Mouse (Mus musculus) adrenal gland, postnatal 36 days (tissue): ENCODE results near the gene Enthd1. TPM values are rescaled to one million over a fixed set of nuclear protein-coding genes. Genes with fewer than 3 reads are reported as not detected.
A peak's percentile ranks its signal among the peaks of the same experiment; 100 is the strongest.

ENCODE experiments used
- DNase-seq, 2 experiments: peaks; one replicate each; pipeline ENCODE4 v3.0.0; 2021; ENCODE audit warnings: mixed read lengths in 1 of 2
- total RNA-seq, 2 experiments: library from RNA; stranded (reverse); gene quantifications; 2 replicates each; pipeline ENCODE4 v1.2.3; 2021

Gene Enthd1
- total RNA-seq, 2 experiments from 2014 or later: not detected

- no peak for DNase-seq
Observed at GRCm38 (mm10) chr15:80574211-80575040, 9.5 kb upstream of the Enthd1 start.

- DNase-seq: no peak
Observed at GRCm38 (mm10) chr15:80572811-80573520, 8.0 kb upstream of the Enthd1 start.

- peak in 1 of 2 experiments; percentile 15 for DNase-seq
Observed at GRCm38 (mm10) chr15:80572291-80572690, 7.3 kb upstream of the Enthd1 start, which contains the start of gene Grap2. Grap2 (plus strand) TSS chr15:80572594.

GRCm38 (mm10) chr15:80571611-80572010, 6.7 kb upstream of the Enthd1 start:
- DNase-seq: no peak

- no peak for DNase-seq
Observed at GRCm38 (mm10) chr15:80570226-80570625, 5.3 kb upstream of the Enthd1 start.

GRCm38 (mm10) chr15:80569205-80569604, 4.2 kb upstream of the Enthd1 start:
- DNase-seq: no peak

- no peak for DNase-seq
Observed at GRCm38 (mm10) chr15:80567731-80568130, 2.8 kb upstream of the Enthd1 start.

GRCm38 (mm10) chr15:80567139-80567538, 2.2 kb upstream of the Enthd1 start:
- DNase-seq: no peak

- DNase-seq: no peak
Observed at GRCm38 (mm10) chr15:80566696-80567095, 1.7 kb upstream of the Enthd1 start.

GRCm38 (mm10) chr15:80563634-80564208, 1.2 kb downstream of the Enthd1 start:
- DNase-seq: no peak

GRCm38 (mm10) chr15:80562446-80562845, 2.5 kb downstream of the Enthd1 start:
- no peak for DNase-seq

- peak; percentile 54 to 55 for DNase-seq
Observed at GRCm38 (mm10) chr15:80560646-80561580, 4.0 kb downstream of the Enthd1 start.

GRCm38 (mm10) chr15:80559978-80560377, 5.0 kb downstream of the Enthd1 start:
- no peak for DNase-seq

- DNase-seq: no peak
Observed at GRCm38 (mm10) chr15:80559534-80559933, 5.4 kb downstream of the Enthd1 start.

GRCm38 (mm10) chr15:80557745-80558144, 7.2 kb downstream of the Enthd1 start:
- no peak for DNase-seq

GRCm38 (mm10) chr15:80556021-80556420, 8.9 kb downstream of the Enthd1 start:
- DNase-seq: no peak

GRCm38 (mm10) chr15:80554860-80555822, 9.8 kb downstream of the Enthd1 start:
- no peak for DNase-seq

- no peak for DNase-seq
Observed at GRCm38 (mm10) chr15:80545430-80545829, 19.5 kb downstream of the Enthd1 start.

- DNase-seq: no peak
Observed at GRCm38 (mm10) chr15:80544115-80544514, 20.8 kb downstream of the Enthd1 start.

GRCm38 (mm10) chr15:80538671-80539340, 26.1 kb downstream of the Enthd1 start:
- no peak for DNase-seq
